Mouse (Mus musculus) cerebellum, adult 18-20 months (tissue): ENCODE results near the gene Gm20388.

ENCODE experiments used
- DNase-seq, 2 experiments: peaks; one replicate each; pipeline ENCODE4 v3.0.0; 2021

The Gm20388 gene

GRCm38 (mm10) chr8:124052110-124052509 lies 4141.5 kb downstream of the Gm20388 start:
- peak; percentile 69 to 82 for DNase-seq

GRCm38 (mm10) chr8:124052568-124052967 lies 4141.9 kb downstream of the Gm20388 start:
- DNase-seq: no peak

GRCm38 (mm10) chr8:124056832-124057655 lies 4146.4 kb downstream of the Gm20388 start:
- no peak for DNase-seq

GRCm38 (mm10) chr8:124066325-124067058 lies 4155.9 kb downstream of the Gm20388 start:
- no peak for DNase-seq

GRCm38 (mm10) chr8:124067059-124067750 lies 4156.6 kb downstream of the Gm20388 start:
- DNase-seq: no peak

- no peak for DNase-seq
Observed at GRCm38 (mm10) chr8:124070363-124071324, 4160.0 kb downstream of the Gm20388 start.

- DNase-seq: no peak
Observed at GRCm38 (mm10) chr8:124075977-124076376, 4165.3 kb downstream of the Gm20388 start.

- no peak for DNase-seq
Observed at GRCm38 (mm10) chr8:124076416-124076815, 4165.8 kb downstream of the Gm20388 start.

GRCm38 (mm10) chr8:124077377-124077776 lies 4166.7 kb downstream of the Gm20388 start:
- no peak for DNase-seq

- DNase-seq: no peak
Observed at GRCm38 (mm10) chr8:124077998-124078397, 4167.4 kb downstream of the Gm20388 start.

- no peak for DNase-seq
Observed at GRCm38 (mm10) chr8:124078969-124079368, 4168.3 kb downstream of the Gm20388 start.

GRCm38 (mm10) chr8:124080467-124081326 lies 4170.1 kb downstream of the Gm20388 start:
- no peak for DNase-seq

- no peak for DNase-seq
Observed at GRCm38 (mm10) chr8:124082616-124083015, 4172.0 kb downstream of the Gm20388 start.

GRCm38 (mm10) chr8:124083611-124084010 lies 4173.0 kb downstream of the Gm20388 start:
- no peak for DNase-seq

GRCm38 (mm10) chr8:124085668-124086067 lies 4175.0 kb downstream of the Gm20388 start:
- DNase-seq: no peak

- DNase-seq: no peak
Observed at GRCm38 (mm10) chr8:124088092-124088613, 4177.5 kb downstream of the Gm20388 start.

GRCm38 (mm10) chr8:124089016-124089415 lies 4178.4 kb downstream of the Gm20388 start:
- DNase-seq: no peak

- DNase-seq: no peak
Observed at GRCm38 (mm10) chr8:124090473-124090872, 4179.8 kb downstream of the Gm20388 start.

GRCm38 (mm10) chr8:124098953-124099622 lies 4188.4 kb downstream of the Gm20388 start:
- no peak for DNase-seq

- no peak for DNase-seq
Observed at GRCm38 (mm10) chr8:124099623-124099965, 4189.0 kb downstream of the Gm20388 start.
